Mouse (Mus musculus) adrenal gland, postnatal 10 days (tissue): ENCODE measurements at regions not wholly inside any gene's neighbourhood (a gene's known extent, or its start where the extent isn't known, plus 50 kb on each side); places are given as distances from the start of the nearest gene placed in this dataset.

Source experiments
- DNase-seq: peaks from one replicate; pipeline ENCODE4 v3.0.0; 2021; ENCODE audit warnings: mixed read lengths

GRCm38 (mm10) chr13:37572983-37573382 is 205.2 kb upstream of the Rreb1 start:
- DNase-seq = no peak

GRCm38 (mm10) chr13:37579231-37579630 is 199.0 kb upstream of the Rreb1 start:
- no peak for DNase-seq

GRCm38 (mm10) chr13:37579775-37580174 is 198.4 kb upstream of the Rreb1 start:
- DNase-seq = no peak

GRCm38 (mm10) chr13:37580806-37581205 is 197.4 kb upstream of the Rreb1 start:
- DNase-seq = no peak

GRCm38 (mm10) chr13:37581374-37581773 is 196.8 kb upstream of the Rreb1 start:
- no peak for DNase-seq

GRCm38 (mm10) chr13:37585476-37585875 is 192.7 kb upstream of the Rreb1 start:
- DNase-seq = no peak

GRCm38 (mm10) chr13:37586511-37586910 is 191.7 kb upstream of the Rreb1 start:
- no peak for DNase-seq

- DNase-seq = no peak
These were observed 190.3 kb upstream of the Rreb1 start for GRCm38 (mm10) chr13:37587911-37588310.

- DNase-seq = no peak
These were observed 189.5 kb upstream of the Rreb1 start for GRCm38 (mm10) chr13:37588528-37589176.

GRCm38 (mm10) chr13:37592149-37592548 is 186.1 kb upstream of the Rreb1 start:
- DNase-seq = no peak

- no peak for DNase-seq
These were observed 183.0 kb upstream of the Rreb1 start for GRCm38 (mm10) chr13:37595196-37595595.

GRCm38 (mm10) chr13:37597575-37597974 is 180.6 kb upstream of the Rreb1 start:
- no peak for DNase-seq

- DNase-seq = no peak
These were observed 179.9 kb upstream of the Rreb1 start for GRCm38 (mm10) chr13:37598165-37598775.

- no peak for DNase-seq
These were observed 178.5 kb upstream of the Rreb1 start for GRCm38 (mm10) chr13:37599679-37600078.

GRCm38 (mm10) chr13:37600172-37600571 is 178.0 kb upstream of the Rreb1 start:
- no peak for DNase-seq

GRCm38 (mm10) chr13:37601068-37601467 is 177.1 kb upstream of the Rreb1 start:
- peak; percentile 65 for DNase-seq

GRCm38 (mm10) chr13:37602256-37602655 is 175.9 kb upstream of the Rreb1 start:
- DNase-seq = peak; percentile 68

- peak; percentile 54 for DNase-seq
These were observed 174.8 kb upstream of the Rreb1 start for GRCm38 (mm10) chr13:37603226-37603994.

- DNase-seq = no peak
These were observed 171.9 kb upstream of the Rreb1 start for GRCm38 (mm10) chr13:37606250-37606649.

GRCm38 (mm10) chr13:37609085-37609484 is 169.1 kb upstream of the Rreb1 start:
- no peak for DNase-seq

GRCm38 (mm10) chr13:37611387-37611786 is 166.8 kb upstream of the Rreb1 start:
- no peak for DNase-seq

- no peak for DNase-seq
These were observed 161.2 kb upstream of the Rreb1 start for GRCm38 (mm10) chr13:37617015-37617414.
